Mouse (Mus musculus) myocyte (in vitro differentiated cells): ENCODE data around the gene Igf2.

Source experiments
- CEBPB ChIP-seq: IDR thresholded peaks from 2 replicates; pipeline ENCODE4 v1.6.1; 2011; ENCODE audit warnings: mild to moderate bottlenecking, moderate library complexity; ENCODE audit not compliant: poor library complexity, insufficient read depth, severe bottlenecking
- E2F4 ChIP-seq: IDR thresholded peaks from one replicate; pipeline ENCODE4 v1.6.1; 2011; ENCODE audit warnings: mild to moderate bottlenecking, control low read depth, moderate library complexity; ENCODE audit not compliant: insufficient read depth
- MAX ChIP-seq: IDR thresholded peaks from one replicate; pipeline ENCODE4 v1.6.1; 2011; ENCODE audit warnings: low read depth, mild to moderate bottlenecking, control low read depth
- MYOD1 ChIP-seq, 3 experiments: IDR thresholded peaks; one replicate each; pipeline ENCODE4 v1.6.1; 2011; ENCODE audit warnings: control low read depth in 2 of 3, low read depth in 2 of 3, mild to moderate bottlenecking in 2 of 3, moderate library complexity in 1 of 3; ENCODE audit not compliant: insufficient read length in 2 of 3, control insufficient read depth in 1 of 3
- MYOG ChIP-seq, 3 experiments: IDR thresholded peaks; one replicate each; pipeline ENCODE4 v1.6.1; 2011; ENCODE audit warnings: control low read depth in 2 of 3, low read depth in 2 of 3, mild to moderate bottlenecking in 2 of 3; ENCODE audit not compliant: insufficient read length in 2 of 3, control insufficient read depth in 1 of 3, insufficient read depth in 1 of 3
- POLR2A ChIP-seq: IDR thresholded peaks from one replicate; pipeline ENCODE4 v1.6.1; 2011; ENCODE audit warnings: low read depth, mild to moderate bottlenecking, control low read depth, moderate library complexity; ENCODE audit not compliant: insufficient read length
- POLR2AphosphoS2 ChIP-seq: IDR thresholded peaks from one replicate; pipeline ENCODE4 v1.6.1; 2011; ENCODE audit warnings: low read depth, control low read depth; ENCODE audit not compliant: insufficient read length
- TCF12 ChIP-seq: IDR thresholded peaks from one replicate; pipeline ENCODE4 v1.6.1; 2011; ENCODE audit warnings: mild to moderate bottlenecking, control low read depth; ENCODE audit not compliant: poor library complexity, insufficient read depth, severe bottlenecking
- USF1 ChIP-seq: IDR thresholded peaks from one replicate; pipeline ENCODE4 v1.6.1; 2011; ENCODE audit warnings: low read depth, mild to moderate bottlenecking, control low read depth, moderate library complexity

DNA sequence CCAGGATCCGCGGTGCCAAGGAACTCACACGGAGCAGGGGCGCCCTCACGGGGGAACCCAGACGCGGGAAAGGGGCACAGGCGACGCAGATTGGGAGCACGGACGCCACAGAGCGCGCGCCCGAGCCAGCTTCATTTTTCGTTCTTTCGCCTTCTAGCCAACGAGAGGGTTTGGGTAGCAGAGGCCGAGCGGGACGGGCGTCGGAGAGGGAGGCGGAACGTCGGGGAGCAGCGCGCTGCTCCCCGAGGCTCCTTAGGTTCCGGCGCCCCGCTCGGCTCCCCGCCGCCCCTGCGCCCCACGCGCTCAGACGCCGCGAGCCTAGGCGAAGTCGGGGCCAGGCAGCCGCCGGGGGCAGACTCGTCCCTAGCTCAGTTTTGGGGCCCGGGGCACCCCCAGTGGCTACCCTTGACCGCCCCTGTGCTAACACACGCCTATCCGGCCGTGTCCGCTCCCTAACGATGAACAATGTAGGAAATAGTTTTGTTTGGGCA lies 2.6 kb downstream of the Igf2 start:
- TF ChIP-seq MAX = no peak
- no peak for TF ChIP-seq POLR2A
- TF ChIP-seq POLR2AphosphoS2 = no peak
- no peak for TF ChIP-seq MYOD1 (IDR thresholded peaks at IDR 0.05; ENCODE audit: control insufficient read depth in 1 of 3, insufficient read length in 2 of 3, low read depth in 2 of 3)
- TF ChIP-seq TCF12 = no peak
- no peak for TF ChIP-seq USF1
- TF ChIP-seq E2F4 = no peak
- no peak for TF ChIP-seq MYOG (IDR thresholded peaks at IDR 0.05; ENCODE audit: control insufficient read depth in 1 of 3, insufficient read depth in 1 of 3, insufficient read length in 2 of 3, low read depth in 2 of 3)
- TF ChIP-seq CEBPB = no peak
